Mouse (Mus musculus): Measurements from ENCODE around the gene Mrpl48.

Mrpl48 gene

DNA sequence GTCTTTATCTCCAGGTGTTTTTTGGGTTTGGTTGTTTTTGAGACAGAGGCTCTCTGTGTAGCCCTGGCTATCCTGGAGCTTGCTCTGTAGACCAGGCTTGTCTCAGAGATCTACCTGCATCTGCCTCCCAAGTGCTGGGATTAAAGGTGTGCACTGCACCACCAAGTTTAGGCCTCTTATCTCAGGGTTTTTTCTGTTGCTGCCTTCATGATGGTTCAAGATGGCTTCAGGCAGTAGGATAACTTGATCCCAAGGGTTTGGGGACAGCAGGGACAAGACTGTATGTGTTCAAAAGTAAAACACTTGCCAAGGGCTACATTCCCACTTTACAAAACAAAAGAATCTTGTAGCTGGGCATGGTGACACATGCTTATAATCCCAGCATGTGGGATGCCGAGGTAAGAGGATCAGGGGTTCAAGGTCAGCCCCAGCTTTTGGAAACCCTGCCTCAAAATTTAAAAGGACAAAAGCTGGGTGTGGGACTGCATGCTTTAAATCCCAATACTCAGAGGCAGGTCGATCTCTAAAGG, 106.2 kb downstream of the Mrpl48 start:
- in situ Hi-C loops (cut with MboI; ENCODE audit: low pct_unique_long_range_greater_than_20kb in 1 of 2, low sequenced_read_pairs in 2 of 2, unreplicated experiment in 1 of 2), result no loop called here

DNA sequence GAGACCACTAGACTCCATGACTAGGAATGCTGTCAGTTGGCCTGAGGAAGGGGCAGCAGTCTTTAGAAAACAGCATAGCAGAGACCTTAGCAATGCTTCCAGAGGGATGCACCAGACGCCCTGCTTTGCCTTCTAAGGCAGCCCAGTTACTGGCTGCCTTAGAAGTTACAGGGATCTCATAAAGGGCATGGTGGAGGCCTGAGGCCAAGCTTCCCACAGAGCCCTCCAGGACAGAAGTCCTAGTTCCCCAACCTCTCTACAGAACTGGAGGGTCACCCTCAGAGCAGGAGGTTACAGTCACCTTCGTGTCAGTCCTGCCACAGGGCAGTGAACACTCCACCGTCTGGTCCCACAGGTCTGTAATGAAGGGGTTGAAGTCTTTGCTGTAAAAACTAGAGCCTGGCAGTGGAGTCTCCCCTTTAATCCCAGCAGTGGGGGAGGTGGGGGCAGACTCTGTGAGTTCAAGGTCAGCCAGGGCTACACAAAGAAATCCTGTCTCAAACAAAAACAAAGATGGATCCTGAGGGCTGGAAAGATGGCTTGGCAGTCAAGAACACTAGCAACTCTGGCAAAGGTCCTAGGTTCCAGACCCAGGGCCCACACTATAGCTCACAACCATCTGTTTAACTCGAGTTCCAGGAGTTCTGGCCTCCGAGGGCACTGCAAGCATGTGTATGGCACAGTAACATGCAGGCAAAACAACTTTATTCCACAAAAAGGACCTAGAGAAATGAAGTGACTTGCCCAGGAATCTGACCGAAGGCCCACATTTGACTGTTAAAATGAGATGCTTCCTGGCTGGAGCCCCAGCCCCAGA, 106.9 kb downstream of the Mrpl48 start:
- in situ Hi-C loops (cut with MboI; ENCODE audit: low pct_unique_long_range_greater_than_20kb in 1 of 2, low sequenced_read_pairs in 2 of 2, unreplicated experiment in 1 of 2), result no loop called here

DNA sequence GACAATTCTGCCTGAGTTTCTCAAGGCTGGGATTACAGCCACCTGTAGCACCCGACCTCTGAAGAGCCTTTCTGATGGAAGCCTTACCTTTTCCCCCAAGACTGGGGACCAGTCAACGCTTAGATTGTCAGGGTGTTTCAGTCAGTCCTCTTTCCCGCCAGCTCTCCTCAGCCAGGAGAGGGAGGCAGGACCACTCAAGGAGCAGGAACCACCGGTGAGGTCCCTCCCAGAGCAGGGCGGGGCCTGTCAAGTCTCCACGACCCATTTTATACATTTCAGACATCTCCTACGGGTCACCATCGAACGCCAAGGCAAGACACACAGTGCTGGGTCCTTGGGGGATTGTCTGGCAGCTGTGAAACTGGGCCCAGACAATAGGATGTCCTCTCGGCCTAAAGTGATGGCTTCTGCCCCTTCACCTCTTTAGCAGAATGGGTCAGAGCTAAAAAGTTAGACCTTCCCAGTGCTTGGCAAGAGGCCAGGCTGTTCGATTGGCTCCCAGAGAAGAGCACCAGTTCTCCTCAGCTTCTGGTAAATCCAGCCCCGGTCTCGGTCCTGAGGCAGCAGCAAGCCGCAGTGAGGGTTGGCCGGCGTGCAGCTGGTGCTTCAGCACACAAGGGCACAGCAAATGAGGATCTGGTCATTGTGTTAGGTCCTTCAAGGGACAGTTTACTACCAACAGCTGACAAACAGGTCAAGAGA, 107.7 kb downstream of the Mrpl48 start:
- in situ Hi-C loops (cut with MboI; ENCODE audit: low pct_unique_long_range_greater_than_20kb in 1 of 2, low sequenced_read_pairs in 2 of 2, unreplicated experiment in 1 of 2), result no loop called here

DNA sequence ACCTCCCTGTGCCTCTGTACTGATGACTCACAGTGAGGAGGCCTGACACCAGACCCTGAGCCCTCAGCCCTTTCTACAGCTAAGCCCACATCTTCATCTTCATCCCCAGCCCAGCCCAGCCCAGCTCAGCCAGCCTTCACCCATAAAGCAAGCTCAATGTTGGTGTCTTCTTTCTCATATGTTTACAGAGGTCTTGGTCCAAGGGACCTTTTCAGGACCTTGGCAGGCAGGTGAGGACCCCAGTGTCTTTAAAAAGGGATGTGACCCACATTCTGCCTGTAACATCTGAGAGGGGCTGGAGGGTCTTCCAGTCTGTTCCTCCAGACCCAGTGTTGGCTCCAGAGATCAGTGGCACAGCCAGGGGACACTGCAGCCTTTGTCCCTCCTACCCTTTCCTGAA, 108.6 kb downstream of the Mrpl48 start:
- in situ Hi-C loops (cut with MboI; ENCODE audit: low pct_unique_long_range_greater_than_20kb in 1 of 2, low sequenced_read_pairs in 2 of 2, unreplicated experiment in 1 of 2), result no loop called here

DNA sequence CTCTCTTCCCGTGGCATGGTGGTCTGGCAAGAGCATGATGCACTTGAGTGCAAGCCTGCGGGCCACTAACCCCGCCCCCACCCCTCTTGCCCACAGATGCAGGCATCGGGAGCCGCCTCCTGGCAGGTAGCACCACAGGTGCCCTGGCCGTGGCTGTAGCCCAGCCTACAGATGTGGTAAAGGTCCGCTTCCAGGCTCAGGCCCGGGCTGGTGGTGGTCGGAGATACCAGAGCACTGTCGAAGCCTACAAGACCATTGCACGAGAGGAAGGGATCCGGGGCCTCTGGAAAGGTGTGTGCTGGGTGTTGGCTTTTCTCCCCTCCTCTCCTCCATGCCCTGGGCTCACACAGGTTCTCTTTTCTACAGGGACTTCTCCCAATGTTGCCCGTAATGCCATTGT, 110.1 kb downstream of the Mrpl48 start:
- in situ Hi-C loops (cut with MboI; ENCODE audit: low pct_unique_long_range_greater_than_20kb in 1 of 2, low sequenced_read_pairs in 2 of 2, unreplicated experiment in 1 of 2), result no loop called here

DNA sequence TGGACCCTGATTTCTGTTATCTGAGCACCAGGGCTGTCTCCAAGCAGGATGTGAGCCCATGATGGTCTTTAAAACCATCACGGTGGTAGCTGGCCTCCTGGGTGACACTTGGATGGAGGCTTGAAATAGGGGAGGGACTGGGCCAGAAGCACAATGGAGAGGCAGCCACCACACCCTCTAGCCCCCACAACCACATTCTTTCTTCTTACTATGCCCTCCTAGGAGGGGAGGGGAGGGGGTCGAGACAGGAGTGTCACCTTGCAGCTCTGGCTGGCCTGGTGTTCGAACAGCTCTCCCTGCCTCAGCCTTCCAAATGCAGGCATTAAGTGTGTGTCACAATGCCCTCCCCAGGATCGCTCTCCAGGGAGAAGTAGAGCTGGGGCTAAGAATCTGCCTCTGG, 110.7 kb downstream of the Mrpl48 start:
- in situ Hi-C loops (cut with MboI; ENCODE audit: low pct_unique_long_range_greater_than_20kb in 1 of 2, low sequenced_read_pairs in 2 of 2, unreplicated experiment in 1 of 2), result no loop called here

DNA sequence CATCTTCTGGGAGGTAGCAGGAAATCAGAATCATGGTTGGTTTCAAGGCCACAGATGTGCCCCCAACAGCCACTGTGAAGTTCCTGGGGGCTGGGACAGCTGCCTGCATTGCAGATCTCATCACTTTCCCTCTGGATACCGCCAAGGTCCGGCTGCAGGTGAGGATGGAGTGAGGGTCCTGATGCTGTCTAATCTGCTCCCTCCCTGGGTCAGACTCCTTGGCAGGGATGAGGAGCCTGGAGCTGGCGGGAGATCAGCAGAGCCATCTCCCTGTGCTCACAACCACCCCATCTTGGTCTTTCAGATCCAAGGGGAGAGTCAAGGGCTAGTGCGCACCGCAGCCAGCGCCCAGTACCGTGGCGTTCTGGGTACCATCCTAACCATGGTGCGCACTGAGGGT, 111.3 kb downstream of the Mrpl48 start:
- in situ Hi-C loops (cut with MboI; ENCODE audit: low pct_unique_long_range_greater_than_20kb in 1 of 2, low sequenced_read_pairs in 2 of 2, unreplicated experiment in 1 of 2), result no loop called here

DNA sequence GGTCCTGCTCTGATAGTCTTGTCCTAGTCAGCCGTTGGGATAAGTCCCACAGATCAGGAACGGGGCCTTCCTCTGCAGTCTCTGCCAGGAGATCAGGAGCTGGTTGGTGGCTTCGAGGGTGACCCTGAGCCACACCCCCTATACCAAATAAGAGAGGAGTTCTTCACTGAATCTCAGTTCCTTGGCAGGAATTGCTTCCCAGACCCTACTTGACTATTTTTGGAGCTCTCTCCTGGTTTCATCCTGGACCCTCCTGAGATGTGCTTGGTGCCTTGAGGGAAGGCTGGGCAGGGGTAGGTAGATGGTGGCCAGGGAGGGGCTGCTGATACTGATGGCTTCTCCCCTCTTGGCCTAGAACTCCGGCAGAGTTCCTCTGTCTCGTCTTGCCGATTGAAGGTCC, 111.7 kb downstream of the Mrpl48 start:
- in situ Hi-C loops (cut with MboI; ENCODE audit: low pct_unique_long_range_greater_than_20kb in 1 of 2, low sequenced_read_pairs in 2 of 2, unreplicated experiment in 1 of 2), result no loop called here
